13 mouse cellular contexts compared by ENCODE assay signal in genomic region chr1:133199706-133200105, GRCm38 (mm10). TPM values are rescaled to one million over a fixed set of nuclear protein-coding genes. Genes with fewer than 3 reads are reported as not detected.
DNase-seq lines count a peak whose midpoint lies in the region; ATAC-seq lines count a peak whose summit lies in the region.
"Had no signal": no experiment of that assay in that cellular context is flagged by ENCODE, and none has a peak within 500 bp of the region (broad histone marks: within the 10 kb centered on the region; RNA-seq: fewer than 3 reads in every experiment).

No protein-coding gene starts in this region.

- ATAC-seq in embryonic facial prominence, embryonic 13.5 days (ENCODE audit: insufficient number of reproducible peaks, insufficient read depth, low FRiP score, low TSS enrichment, low read depth) = no peak
- no peak for ATAC-seq in hindbrain, embryonic 11.5 days (ENCODE audit: low FRiP score)
- no peak; the same call in 1 of the 2 replicates for ATAC-seq in midbrain, embryonic 13.5 days
- no peak for ATAC-seq in megakaryocyte-erythroid progenitor cell, adult 5-6 weeks (replicated peaks; ENCODE audit: low FRiP score, low TSS enrichment, poor library complexity, severe bottlenecking)

- peak overlapping the region; percentile 26; the same call in 1 of the 2 replicates for H3K4me2 ChIP-seq in embryonic facial prominence, embryonic 13.5 days
- H3K4me2 ChIP-seq in hindbrain, embryonic 11.5 days (replicated peaks; ENCODE audit: low read depth, low read length) = no peak overlapping the region
- H3K4me2 ChIP-seq in midbrain, embryonic 13.5 days (replicated peaks) = 0 out of 2 replicates have a peak overlapping the region, but pooled peaks have one; percentile 1
- H3K4me2 ChIP-seq: heart, embryonic 12.5 days had no signal

- peaks cover 30% of the 10 kb centered on the region for H3K4me1 ChIP-seq in embryonic facial prominence, embryonic 13.5 days
- peaks cover 17% of the 10 kb centered on the region for H3K4me1 ChIP-seq in hindbrain, embryonic 11.5 days (replicated peaks; ENCODE audit: control insufficient read depth, insufficient read depth, low read length)
- peaks cover 86% of the 10 kb centered on the region for H3K4me1 ChIP-seq in midbrain, embryonic 13.5 days (replicated peaks)

- H3K9ac ChIP-seq in embryonic facial prominence, embryonic 13.5 days = no peak overlapping the region
- H3K9ac ChIP-seq in hindbrain, embryonic 11.5 days (ENCODE audit: low read depth, low read length) = no peak overlapping the region
- H3K9ac ChIP-seq in midbrain, embryonic 13.5 days (replicated peaks) = peak overlapping the region; percentile 34; the same call in 1 of the 2 replicates
- H3K9ac ChIP-seq: heart, embryonic 12.5 days had no signal

- DNase-seq in brain, adult 2 months (ENCODE audit: low read depth, low spot score) = peak; percentile 34
- no peak for DNase-seq in hindbrain, embryonic 11.5 days (ENCODE audit: low spot score)
- DNase-seq in heart, adult 18-20 months = no peak
- DNase-seq in lung, postnatal 4 days = no peak
- DNase-seq: adrenal gland, postnatal 25 days; cerebellum, postnatal 36 days; liver; lung, adult 2 months had no signal

- H3K27ac ChIP-seq in embryonic facial prominence, embryonic 13.5 days = peak overlapping the region; percentile 70
- H3K27ac ChIP-seq in hindbrain, embryonic 11.5 days (ENCODE audit: low read depth, low read length) = peak overlapping the region; percentile 48; the same call in 1 of the 2 replicates
- peak overlapping the region; percentile 84 for H3K27ac ChIP-seq in midbrain, embryonic 13.5 days

- 55% methylated on average over 7 of the region's 7 CpGs for WGBS in embryonic facial prominence, embryonic 13.5 days
- 58% methylated on average over 7 of the region's 7 CpGs for WGBS in hindbrain, embryonic 11.5 days
- WGBS in midbrain, embryonic 13.5 days = 28% methylated on average over 7 of the region's 7 CpGs

- no peaks in the 10 kb centered on the region for H3K27me3 ChIP-seq in embryonic facial prominence, embryonic 13.5 days
- no peaks in the 10 kb centered on the region for H3K27me3 ChIP-seq in hindbrain, embryonic 11.5 days (ENCODE audit: control insufficient read depth, insufficient read depth, low read length)
- no peaks in the 10 kb centered on the region for H3K27me3 ChIP-seq in midbrain, embryonic 13.5 days
- H3K27me3 ChIP-seq: heart, embryonic 12.5 days had no signal

- no peaks in the 10 kb centered on the region for H3K9me3 ChIP-seq in embryonic facial prominence, embryonic 13.5 days
- H3K9me3 ChIP-seq in hindbrain, embryonic 11.5 days (ENCODE audit: control insufficient read depth, low read length) = no peaks in the 10 kb centered on the region
- H3K9me3 ChIP-seq in midbrain, embryonic 13.5 days = no peaks in the 10 kb centered on the region
- H3K9me3 ChIP-seq: heart, embryonic 12.5 days had no signal

- no peaks in the 10 kb centered on the region for H3K36me3 ChIP-seq in embryonic facial prominence, embryonic 13.5 days
- H3K36me3 ChIP-seq in hindbrain, embryonic 11.5 days (ENCODE audit: control insufficient read depth, insufficient read depth, low read length) = no peaks in the 10 kb centered on the region
- no peaks in the 10 kb centered on the region for H3K36me3 ChIP-seq in midbrain, embryonic 13.5 days
- H3K36me3 ChIP-seq: heart, embryonic 12.5 days had no signal

- H3K4me3 ChIP-seq in embryonic facial prominence, embryonic 13.5 days = no peak overlapping the region
- H3K4me3 ChIP-seq in hindbrain, embryonic 11.5 days (ENCODE audit: low read depth, low read length) = no peak overlapping the region
- no peak overlapping the region for H3K4me3 ChIP-seq in midbrain, embryonic 13.5 days (replicated peaks)
- H3K4me3 ChIP-seq: heart, embryonic 12.5 days; megakaryocyte, embryonic 14.5 days had no signal

RNA-seq across cellular contexts. Expression of gene Plekha6, which starts 35.7 kb away (rescaled TPM):
- polyA plus RNA-seq in embryonic facial prominence, embryonic 13.5 days (2015; fragmentation: Nextera tagmentation; extraction: Ambion mirVana) = 4.0 and 5.0 TPM in 2 replicates
- 14.6 and 22.1 TPM in 2 replicates for polyA plus RNA-seq in hindbrain, embryonic 11.5 days (2014; fragmentation: Nextera tagmentation; extraction: Ambion mirVana)
- 25.4 and 28.5 TPM in 2 replicates for polyA plus RNA-seq in midbrain, embryonic 13.5 days (2015; fragmentation: Nextera tagmentation; extraction: Ambion mirVana)
- 15.7 and 18.6 TPM in 2 replicates for total RNA-seq in megakaryocyte-erythroid progenitor cell, adult 5-6 weeks (2014; fragmentation: Nextera tagmentation)
- 2.2 and 3.8 TPM in 2 replicates for total RNA-seq in megakaryocyte-erythroid progenitor cell, adult 5-6 weeks (2017)
- 10 to 100 TPM; 40.5 to 47.7 TPM for total RNA-seq in heart, adult 18-20 months (2021)
